Mouse (Mus musculus) embryonic facial prominence, embryonic 11.5 days (tissue): ENCODE measurements around the gene Gm28048. TPM values are rescaled to one million over a fixed set of nuclear protein-coding genes. Genes with fewer than 3 reads are reported as not detected.

Experiments
- ATAC-seq: fragments of 200-750 bp; cut with Nextera tagmentation; replicated peaks from 2 replicates; pipeline ENCODE4 v1.8.0; 2017; ENCODE audit warnings: low read depth; ENCODE audit not compliant: insufficient number of reproducible peaks, low FRiP score, low TSS enrichment
- DNase-seq: peaks from one replicate; pipeline ENCODE4 v3.0.0-alpha.2; 2015; ENCODE audit warnings: low spot score
- H3K27ac ChIP-seq: fragments of 300-500 bp; sonication (generic); replicated peaks from 2 replicates; pipeline ENCODE4 v1.5.1; 2014; ENCODE audit warnings: mild to moderate bottlenecking, low read depth, low read length, control low read depth
- H3K27me3 ChIP-seq: fragments of 300-500 bp; sonication (generic); 2 replicates; pipeline ENCODE4 v1.6.1; 2014; ENCODE audit warnings: mild to moderate bottlenecking, low read length, moderate library complexity, mixed read lengths; ENCODE audit not compliant: control insufficient read depth, insufficient read depth
- H3K36me3 ChIP-seq: fragments of 300-500 bp; sonication (generic); replicated peaks from 2 replicates; pipeline ENCODE4 v1.6.1; 2014; ENCODE audit warnings: low read depth, mild to moderate bottlenecking, low read length, moderate library complexity, mixed read lengths; ENCODE audit not compliant: control insufficient read depth, insufficient read depth
- H3K4me1 ChIP-seq: fragments of 300-500 bp; sonication (generic); 2 replicates; pipeline ENCODE4 v1.6.1; 2014; ENCODE audit warnings: low read length, mixed read lengths; ENCODE audit not compliant: control insufficient read depth, insufficient read depth
- H3K4me2 ChIP-seq: fragments of 300-500 bp; sonication (generic); 2 replicates; pipeline ENCODE4 v1.6.1; 2014; ENCODE audit warnings: low read depth, mild to moderate bottlenecking, control low read depth, low read length, moderate library complexity
- H3K4me3 ChIP-seq: fragments of 300-500 bp; sonication (generic); 2 replicates; pipeline ENCODE4 v1.5.1; 2014; ENCODE audit warnings: low read depth, low read length, control low read depth
- H3K9ac ChIP-seq: fragments of 300-500 bp; sonication (generic); replicated peaks from 2 replicates; pipeline ENCODE4 v1.6.1; 2014; ENCODE audit warnings: mild to moderate bottlenecking, control low read depth, low read length
- H3K9me3 ChIP-seq: fragments of 300-500 bp; sonication (generic); replicated peaks from 2 replicates; pipeline ENCODE4 v1.6.1; 2016; ENCODE audit warnings: mild to moderate bottlenecking, low read length, inconsistent platforms, mixed read lengths; ENCODE audit not compliant: control insufficient read depth
- WGBS: fragments of 180-500 bp; shearing (Covaris S2); extraction: QIAGEN DNeasy Blood & Tissue Kit; methylation state at CpG from one replicate; pipeline ENCODE4 v1.1.7; 2014; 5-methylcytosine and 5-hydroxymethylcytosine counted together
- polyA plus RNA-seq: library from polyadenylated mRNA; unstranded; fragments of >200 nt; fragmentation: Nextera tagmentation; extraction: Ambion mirVana; gene quantifications from 2 replicates; pipeline ENCODE4 v1.2.1, GENCODE M21; 2014

The Gm28048 gene
- polyA plus RNA-seq, 1 experiment from 2014 or later = 9.5 TPM

DNA sequence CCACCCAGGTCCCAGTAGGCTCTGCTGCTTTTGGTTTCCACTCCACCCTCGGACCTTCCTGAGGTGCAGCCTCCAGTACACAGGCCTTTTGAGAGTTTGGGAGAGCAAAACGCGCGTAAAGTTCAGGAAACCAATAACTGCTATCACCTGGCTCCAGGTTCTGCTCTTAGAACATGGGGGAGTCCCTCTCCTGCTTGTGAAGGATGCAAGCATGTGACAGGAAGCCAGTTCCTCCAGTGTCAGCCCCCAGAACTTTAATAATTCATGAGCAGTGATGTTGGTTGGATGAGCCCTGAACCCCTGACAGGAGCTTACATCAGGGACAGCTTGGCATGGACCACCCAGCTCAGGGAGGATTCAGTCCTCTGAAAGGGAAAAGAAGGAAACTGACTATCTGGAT is 102.2 kb downstream of the Gm28048 start:
- H3K4me1 ChIP-seq = no peaks in the 10 kb centered on the region
- no peak for DNase-seq
- H3K9ac ChIP-seq = no peak overlapping the region
- no peaks in the 10 kb centered on the region for H3K36me3 ChIP-seq
- H3K4me2 ChIP-seq = no peak overlapping the region
- no peak overlapping the region for H3K27ac ChIP-seq
- 79% methylated on average over 4 of the region's 4 CpGs for WGBS
- no peaks in the 10 kb centered on the region for H3K9me3 ChIP-seq
- H3K4me3 ChIP-seq = no peak overlapping the region
- H3K27me3 ChIP-seq = no peaks in the 10 kb centered on the region
- no peak for ATAC-seq

DNA sequence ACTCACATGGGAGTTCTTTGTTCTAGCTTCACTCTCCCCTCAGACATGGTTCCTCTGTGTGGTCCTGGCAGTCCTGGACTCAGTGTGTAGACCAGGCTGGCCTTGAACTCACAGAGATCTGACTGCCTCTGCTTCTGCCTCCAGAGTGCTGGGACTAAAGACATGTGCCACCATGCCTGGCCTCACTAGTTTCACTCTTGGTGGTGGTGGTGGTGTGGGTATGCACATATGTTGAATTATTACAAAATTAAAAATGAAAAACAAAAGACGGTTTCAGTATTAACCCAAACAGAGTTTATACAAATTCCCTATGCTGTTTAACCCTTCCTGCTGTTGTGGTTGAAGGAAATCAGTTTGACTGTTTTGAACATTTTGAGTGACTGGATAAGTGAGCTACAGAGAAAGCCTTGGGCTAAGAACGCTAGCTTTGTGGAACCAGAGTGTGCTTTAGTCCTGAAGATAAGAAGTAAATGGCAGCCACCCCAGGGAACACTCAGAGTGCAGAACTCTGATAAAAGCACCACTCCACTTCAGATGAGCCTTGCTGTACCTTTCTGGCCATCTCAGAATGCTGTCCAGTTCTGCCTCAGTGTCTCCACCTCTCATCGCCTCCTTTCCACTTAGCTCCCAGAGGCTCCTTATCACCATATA is 105.1 kb downstream of the Gm28048 start:
- H3K4me1 ChIP-seq = no peaks in the 10 kb centered on the region
- no peaks in the 10 kb centered on the region for H3K36me3 ChIP-seq
- H3K9me3 ChIP-seq = no peaks in the 10 kb centered on the region
- H3K27me3 ChIP-seq = no peaks in the 10 kb centered on the region
- 88% methylated on average over 3 of the region's 3 CpGs for WGBS
- no peak overlapping the region for H3K27ac ChIP-seq
- ATAC-seq (no peak), DNase-seq (no peak)
- no peak overlapping the region for H3K4me3 ChIP-seq
- H3K4me2 ChIP-seq = no peak overlapping the region
- no peak overlapping the region for H3K9ac ChIP-seq

DNA sequence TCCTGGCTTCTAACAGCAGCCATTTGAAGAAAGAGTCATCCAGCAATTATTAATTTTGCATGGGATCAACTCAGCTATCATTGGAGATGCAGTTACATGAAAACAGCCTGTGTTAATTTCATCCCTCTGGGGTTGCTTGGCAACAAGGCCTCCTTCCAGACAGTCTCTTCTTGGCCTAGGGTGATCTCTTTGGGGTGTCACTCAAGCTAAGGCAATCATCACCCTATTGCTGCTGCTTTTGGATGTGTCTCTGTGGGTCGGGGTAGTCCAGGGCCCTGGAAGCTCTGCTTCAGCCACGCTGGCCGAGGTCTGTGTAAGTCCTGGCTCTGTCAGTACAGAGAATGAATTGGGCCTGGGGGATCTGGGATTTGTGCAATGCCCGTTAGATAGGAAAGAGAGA is 106.6 kb downstream of the Gm28048 start:
- H3K4me2 ChIP-seq = no peak overlapping the region
- DNase-seq (no peak), ATAC-seq (0 out of 2 replicates have a peak, but pooled peaks have one; percentile 34)
- no peak overlapping the region for H3K9ac ChIP-seq
- H3K4me3 ChIP-seq = no peak overlapping the region
- H3K4me1 ChIP-seq = no peaks in the 10 kb centered on the region
- H3K27ac ChIP-seq = 0 out of 2 replicates have a peak overlapping the region, but pooled peaks have one; percentile 10
- H3K9me3 ChIP-seq = no peaks in the 10 kb centered on the region
- H3K36me3 ChIP-seq = no peaks in the 10 kb centered on the region
- H3K27me3 ChIP-seq = no peaks in the 10 kb centered on the region
- WGBS = 67% methylated on average over 4 of the region's 4 CpGs

DNA sequence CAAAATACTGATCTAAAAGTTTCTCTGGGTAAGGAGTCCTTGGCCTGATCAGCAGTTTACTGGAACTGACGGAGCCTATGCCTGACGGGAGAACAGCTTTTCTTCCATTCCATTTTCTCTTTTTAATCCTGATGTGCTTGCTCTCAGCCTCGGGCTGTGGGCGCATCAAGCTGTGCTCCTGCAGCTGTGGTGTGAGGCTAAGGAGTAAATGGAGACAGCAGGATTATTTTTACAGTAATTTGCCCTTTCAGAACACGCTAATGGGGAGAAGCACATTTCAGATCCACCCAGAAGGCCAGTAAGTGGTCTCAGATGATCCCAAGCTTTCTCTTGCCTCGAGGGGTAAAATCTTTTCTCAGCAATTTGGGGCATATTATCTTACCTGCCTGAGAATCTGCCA is 107.1 kb downstream of the Gm28048 start:
- WGBS = 56% methylated on average over 6 of the region's 6 CpGs
- DNase-seq = peak; percentile 30
- H3K4me1 ChIP-seq = no peaks in the 10 kb centered on the region
- no peak overlapping the region for H3K27ac ChIP-seq
- H3K4me3 ChIP-seq = no peak overlapping the region
- H3K36me3 ChIP-seq = no peaks in the 10 kb centered on the region
- H3K9me3 ChIP-seq = no peaks in the 10 kb centered on the region
- 0 out of 2 replicates have a peak, but pooled peaks have one; percentile 18 for ATAC-seq
- H3K4me2 ChIP-seq = no peak overlapping the region
- no peak overlapping the region for H3K9ac ChIP-seq
- no peaks in the 10 kb centered on the region for H3K27me3 ChIP-seq

DNA sequence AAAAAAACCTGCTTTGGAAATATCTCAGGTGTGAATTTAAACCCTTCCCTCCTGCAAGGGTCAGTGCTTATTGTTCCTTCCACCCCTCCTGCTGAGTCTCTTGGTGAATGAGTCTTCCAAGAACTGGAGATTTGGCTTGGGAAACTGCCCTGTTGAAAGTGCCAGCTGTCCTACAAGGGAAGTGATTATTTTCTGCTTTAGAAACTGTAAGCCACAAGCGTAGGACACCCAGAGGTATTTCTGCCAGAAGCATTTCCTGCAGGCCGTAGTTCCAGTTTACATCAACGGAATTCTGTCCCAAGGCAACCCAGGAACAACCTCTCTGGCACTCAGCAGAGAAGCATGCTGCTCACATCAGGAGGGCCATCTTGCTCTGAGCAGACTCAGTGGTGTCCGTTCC is 108.5 kb downstream of the Gm28048 start:
- H3K4me2 ChIP-seq = no peak overlapping the region
- no peaks in the 10 kb centered on the region for H3K9me3 ChIP-seq
- no peak overlapping the region for H3K4me3 ChIP-seq
- H3K27me3 ChIP-seq = no peaks in the 10 kb centered on the region
- H3K9ac ChIP-seq = no peak overlapping the region
- no peaks in the 10 kb centered on the region for H3K36me3 ChIP-seq
- H3K27ac ChIP-seq = no peak overlapping the region
- DNase-seq (no peak), ATAC-seq (no peak)
- WGBS = 56% methylated on average over 4 of the region's 4 CpGs
- no peaks in the 10 kb centered on the region for H3K4me1 ChIP-seq

DNA sequence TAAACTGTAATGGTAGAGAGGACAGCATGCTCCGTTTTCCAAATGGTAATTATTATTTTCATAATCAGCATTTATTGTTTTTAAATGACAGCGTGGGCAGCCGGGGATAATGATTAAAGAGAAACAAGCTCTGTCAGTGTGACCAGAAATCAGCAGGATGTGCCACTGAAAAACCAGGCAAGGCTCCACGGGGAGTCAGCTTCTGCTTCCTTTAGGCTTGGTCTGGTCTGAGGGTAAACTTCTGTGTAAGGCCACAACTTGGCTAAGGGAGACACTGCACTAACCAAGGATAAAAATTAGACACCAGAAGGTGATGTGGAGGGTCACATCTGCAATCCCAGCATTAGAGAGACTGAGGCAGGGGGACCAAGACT is 109.6 kb downstream of the Gm28048 start:
- no peaks in the 10 kb centered on the region for H3K4me1 ChIP-seq
- H3K9ac ChIP-seq = no peak overlapping the region
- ATAC-seq = no peak
- WGBS = 61% methylated on average over 4 of the region's 4 CpGs
- H3K4me3 ChIP-seq = no peak overlapping the region
- H3K36me3 ChIP-seq = no peaks in the 10 kb centered on the region
- no peak overlapping the region for H3K27ac ChIP-seq
- H3K9me3 ChIP-seq = no peaks in the 10 kb centered on the region
- H3K4me2 ChIP-seq = no peak overlapping the region
- DNase-seq = no peak
- H3K27me3 ChIP-seq = no peaks in the 10 kb centered on the region

DNA sequence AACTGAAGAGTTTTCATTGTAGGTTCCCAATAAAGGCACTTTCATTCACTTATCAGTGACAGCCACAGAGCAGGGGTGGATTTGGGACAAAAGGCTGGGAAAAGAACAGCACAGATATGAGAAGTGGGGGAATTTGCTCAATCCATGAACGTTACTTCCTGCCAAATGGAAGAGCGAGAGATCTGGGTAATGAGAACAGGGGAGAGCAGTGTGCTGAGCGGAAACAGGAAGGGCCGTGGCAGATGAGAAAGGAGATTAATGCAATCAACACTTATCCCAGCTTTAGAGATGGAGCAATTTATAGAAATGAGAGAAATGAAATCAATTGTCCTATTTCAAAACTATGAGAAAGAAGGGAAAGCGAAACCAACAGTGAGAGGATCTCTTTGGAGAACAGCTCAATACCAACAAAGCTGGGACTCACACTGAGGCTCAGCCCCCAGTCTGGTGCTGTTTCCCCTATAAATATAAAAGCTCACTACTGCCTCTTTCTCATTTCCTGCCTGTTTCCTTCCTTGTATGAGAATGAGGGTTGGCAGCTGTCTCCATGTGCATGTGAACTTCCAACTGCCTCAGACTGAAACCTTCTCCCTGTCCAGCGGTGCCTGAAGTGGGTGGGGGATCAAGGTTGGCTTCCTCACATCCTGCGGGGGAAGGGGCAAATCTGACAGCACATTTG is 110.1 kb downstream of the Gm28048 start:
- H3K4me2 ChIP-seq = no peak overlapping the region
- H3K4me1 ChIP-seq = no peaks in the 10 kb centered on the region
- 57% methylated on average over 7 of the region's 7 CpGs for WGBS
- no peak overlapping the region for H3K27ac ChIP-seq
- no peak overlapping the region for H3K4me3 ChIP-seq
- DNase-seq = no peak
- H3K9ac ChIP-seq = no peak overlapping the region
- no peak for ATAC-seq
- H3K9me3 ChIP-seq = no peaks in the 10 kb centered on the region
- no peaks in the 10 kb centered on the region for H3K27me3 ChIP-seq
- H3K36me3 ChIP-seq = no peaks in the 10 kb centered on the region

DNA sequence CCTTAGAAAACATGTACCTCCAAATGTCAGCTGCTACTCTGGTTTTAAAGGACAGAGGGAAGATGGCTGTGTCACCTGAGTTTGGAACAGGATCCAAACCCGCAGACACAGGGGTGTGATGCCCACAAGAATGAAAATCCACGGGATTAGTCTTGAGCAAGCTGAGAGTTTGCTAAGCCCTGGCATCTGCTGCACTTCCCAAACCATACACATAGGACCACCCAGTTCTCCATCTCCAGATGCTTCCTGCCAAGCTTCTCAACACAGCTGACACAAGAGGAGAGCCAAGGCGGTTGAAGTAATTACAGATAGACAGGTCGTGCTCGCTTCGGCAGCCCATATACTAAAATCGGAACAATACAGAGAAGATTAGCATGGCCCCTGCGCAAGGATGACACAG is 113.3 kb downstream of the Gm28048 start:
- WGBS = 82% methylated on average over 8 of the region's 8 CpGs
- Histone ChIP-seq H3K27me3 (no peaks in the 10 kb centered on the region), H3K9ac (no peak overlapping the region), H3K36me3 (no peaks in the 10 kb centered on the region), H3K4me3 (no peak overlapping the region), H3K27ac (no peak overlapping the region), H3K4me1 (no peaks in the 10 kb centered on the region), H3K4me2 (no peak overlapping the region), H3K9me3 (no peaks in the 10 kb centered on the region)
- DNase-seq (no peak), ATAC-seq (no peak)
